Mouse (Mus musculus) heart, adult 2 months (tissue): ENCODE measurements around the gene Mrps27.

Experiments used
- CTCF ChIP-seq: fragments of 200-600 bp; IDR thresholded peaks from 2 replicates; pipeline ENCODE4 v1.8.1; 2022; ENCODE audit warnings: antibody characterized with exemption, mild to moderate bottlenecking, moderate library complexity
- EP300 ChIP-seq: fragments of 200-500 bp; IDR thresholded peaks from 2 replicates; pipeline ENCODE4 v1.6.1; 2011; ENCODE audit warnings: low read depth, low read length, control low read depth; ENCODE audit not compliant: insufficient read depth
- POLR2A ChIP-seq: fragments of 200-500 bp; IDR thresholded peaks from 2 replicates; pipeline ENCODE4 v1.6.1; 2011; ENCODE audit warnings: mild to moderate bottlenecking, low read depth, low read length, control low read depth; ENCODE audit not compliant: insufficient read depth

DNA sequence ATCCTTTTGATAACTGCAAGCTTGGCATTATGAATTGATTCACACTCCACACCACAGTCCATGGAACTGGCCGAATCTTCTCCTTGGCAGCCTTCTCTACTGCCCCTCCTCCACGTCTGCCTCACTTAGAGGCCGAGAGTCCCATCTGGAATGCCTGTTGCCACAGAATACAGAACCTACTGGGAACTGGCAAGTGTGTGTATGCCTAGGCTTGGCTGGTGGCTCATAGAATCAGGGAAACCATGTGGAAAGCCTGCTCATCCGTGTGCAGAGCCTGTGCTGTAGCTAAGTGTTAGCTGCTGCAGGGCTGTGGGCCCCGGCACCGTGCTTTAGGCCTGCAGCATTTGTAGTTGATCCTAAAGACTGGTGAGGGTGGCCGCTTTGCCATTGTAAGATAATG, 52.6 kb downstream of the Mrps27 start:
- no peak for TF ChIP-seq CTCF
- TF ChIP-seq EP300, result no peak
- no peak for TF ChIP-seq POLR2A
